Mouse (Mus musculus) neural tube, embryonic 11.5 days (tissue): ENCODE measurements around the gene Gm7995. TPM values are rescaled to one million over a fixed set of nuclear protein-coding genes. Genes with fewer than 3 reads are reported as not detected.
"Not testable (repeated sequence)": the region's sequence is repeated elsewhere in the genome, so short reads cannot be mapped to it uniquely, and the experiment has no call there.

Experiments
- ATAC-seq: fragments of 200-750 bp; cut with Nextera tagmentation; 2 replicates; pipeline ENCODE4 v1.8.0; 2017; ENCODE audit warnings: moderate number of reproducible peaks, mild to moderate bottlenecking, moderate TSS enrichment, moderate library complexity; ENCODE audit not compliant: insufficient read depth, low FRiP score, low TSS enrichment
- DNase-seq: peaks from one replicate; pipeline ENCODE4 v3.0.0-alpha.2; 2015; ENCODE audit warnings: low spot score
- H3K27ac ChIP-seq: fragments of 300-500 bp; sonication (generic); 2 replicates; pipeline ENCODE4 v1.5.1; 2014; ENCODE audit warnings: low read depth, mild to moderate bottlenecking, low read length
- H3K27me3 ChIP-seq: fragments of 300-500 bp; sonication (generic); 2 replicates; pipeline ENCODE4 v1.6.1; 2014; ENCODE audit warnings: mild to moderate bottlenecking, low read length, mixed read lengths; ENCODE audit not compliant: control insufficient read depth, insufficient read depth
- H3K36me3 ChIP-seq: fragments of 300-500 bp; sonication (generic); 2 replicates; pipeline ENCODE4 v1.6.1; 2014; ENCODE audit warnings: mild to moderate bottlenecking, low read length, moderate library complexity, mixed read lengths; ENCODE audit not compliant: control insufficient read depth, insufficient read depth
- H3K4me1 ChIP-seq: fragments of 300-500 bp; sonication (generic); 2 replicates; pipeline ENCODE4 v1.6.1; 2014; ENCODE audit warnings: low read length, mixed read lengths; ENCODE audit not compliant: control insufficient read depth, insufficient read depth
- H3K4me2 ChIP-seq: fragments of 300-500 bp; sonication (generic); 2 replicates; pipeline ENCODE4 v1.6.1; 2014; ENCODE audit warnings: low read depth, mild to moderate bottlenecking, moderate library complexity
- H3K4me3 ChIP-seq: fragments of 300-500 bp; sonication (generic); 2 replicates; pipeline ENCODE4 v1.5.1; 2014; ENCODE audit warnings: low read depth, low read length
- H3K9ac ChIP-seq: fragments of 300-500 bp; sonication (generic); 2 replicates; pipeline ENCODE4 v1.6.1; 2014; ENCODE audit warnings: mild to moderate bottlenecking, low read length
- H3K9me3 ChIP-seq: fragments of 300-500 bp; sonication (generic); 2 replicates; pipeline ENCODE4 v1.6.1; 2016; ENCODE audit warnings: low read length; ENCODE audit not compliant: control insufficient read depth
- WGBS: fragments of 180-500 bp; shearing (Covaris S2); extraction: QIAGEN DNeasy Blood & Tissue Kit; methylation state at CpG from one replicate; pipeline ENCODE4 v1.1.7; 2014; 5-methylcytosine and 5-hydroxymethylcytosine counted together
- microRNA-seq: library from miRNA; unstranded; fragments of <30 nt; microRNA quantifications from one replicate; pipeline ENCODE4, GENCODE M21; 2016
- polyA plus RNA-seq: library from polyadenylated mRNA; unstranded; fragments of >200 nt; fragmentation: Nextera tagmentation; extraction: Ambion mirVana; gene quantifications from 2 replicates; pipeline ENCODE4 v1.2.1, GENCODE M21; 2014

Gm7995 gene
- polyA plus RNA-seq: not detected in 2 replicates

- H3K36me3 ChIP-seq, H3K4me1 ChIP-seq, H3K4me2 ChIP-seq, H3K27ac ChIP-seq, H3K9ac ChIP-seq, H3K4me3 ChIP-seq, DNase-seq, ATAC-seq, H3K9me3 ChIP-seq, H3K27me3 ChIP-seq: not testable (repeated sequence)
- no CpG with 5 or more reads among the region's 1 CpGs for WGBS
These were observed at the start of gene Gm7995 for GRCm38 (mm10) chr14:42309910-42310309. TSS of gene Gm7995 (plus strand) at chr14:42310210.

- H3K27me3 ChIP-seq, H3K9ac ChIP-seq, H3K27ac ChIP-seq, DNase-seq, ATAC-seq, H3K4me3 ChIP-seq, H3K9me3 ChIP-seq, H3K4me2 ChIP-seq, H3K4me1 ChIP-seq, H3K36me3 ChIP-seq: not testable (repeated sequence)
- WGBS: no CpG with 5 or more reads among the region's 3 CpGs
These were observed 12.8 kb upstream of the Gm7995 start, which contains the start of gene Gm9611 for GRCm38 (mm10) chr14:42297258-42297657. TSS of gene Gm9611 (minus strand) at chr14:42297358.

Small RNA genes lying within 50 kb of the gene (microRNA-seq; reads per million reads assigned to microRNA genes)
- gene Gm25208 (not detected), gene Gm25892 (not detected)

Other genes with a start within 250 kb of the Gm7995 start
- gene Gm7951, start 192.8 kb upstream of the Gm7995 start, polyA plus RNA-seq: not detected in 2 replicates
- gene Gm17027, start 147.6 kb upstream of the Gm7995 start, polyA plus RNA-seq: not detected in 2 replicates
- not detected in 2 replicates for gene Gm3573, start 119.4 kb upstream of the Gm7995 start, polyA plus RNA-seq
- gene Gm17026, start 50.2 kb upstream of the Gm7995 start, polyA plus RNA-seq: not detected in 2 replicates
- not detected in 2 replicates for gene Gm9611, start 12.9 kb upstream of the Gm7995 start, polyA plus RNA-seq
- gene Gm8005, start 129.5 kb downstream of the Gm7995 start, polyA plus RNA-seq: not detected in 2 replicates
- gene Gm8011, start 153.7 kb downstream of the Gm7995 start, polyA plus RNA-seq: not detected in 2 replicates
- gene Gm8020, start 192.1 kb downstream of the Gm7995 start, polyA plus RNA-seq: not detected in 2 replicates
- not detected in 2 replicates for gene Gm8024, start 214.1 kb downstream of the Gm7995 start, polyA plus RNA-seq